Mouse (Mus musculus) 3T3-L1 (cell line): ENCODE measurements at regions not wholly inside any gene's neighbourhood (a gene's known extent, or its start where the extent isn't known, plus 50 kb on each side); places are given as distances from the start of the nearest gene placed in this dataset.

Experiments used
- DNase-seq: peaks from one replicate; pipeline ENCODE4 v3.0.0-alpha.2; 2015; ENCODE audit warnings: low read depth, low spot score

DNA sequence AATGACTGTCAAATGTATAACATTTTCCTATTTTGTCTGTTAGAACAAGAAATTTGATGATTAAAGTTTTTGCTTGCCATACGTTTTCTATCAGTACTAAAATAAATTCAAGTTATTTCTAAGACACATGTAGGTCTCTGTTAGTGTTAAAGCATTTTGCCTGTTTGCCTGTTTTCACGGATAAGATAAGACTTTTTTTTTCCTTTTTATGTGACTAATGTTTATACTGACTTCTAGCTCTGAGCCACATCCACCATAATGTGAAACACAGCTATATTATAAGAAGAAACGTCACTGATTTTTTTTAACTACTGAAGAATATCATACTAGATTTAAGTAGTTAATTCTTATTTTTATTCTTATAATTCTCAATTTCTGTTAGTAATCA lies 1012.6 kb downstream of the Cdh8 start:
- DNase-seq, result no peak

DNA sequence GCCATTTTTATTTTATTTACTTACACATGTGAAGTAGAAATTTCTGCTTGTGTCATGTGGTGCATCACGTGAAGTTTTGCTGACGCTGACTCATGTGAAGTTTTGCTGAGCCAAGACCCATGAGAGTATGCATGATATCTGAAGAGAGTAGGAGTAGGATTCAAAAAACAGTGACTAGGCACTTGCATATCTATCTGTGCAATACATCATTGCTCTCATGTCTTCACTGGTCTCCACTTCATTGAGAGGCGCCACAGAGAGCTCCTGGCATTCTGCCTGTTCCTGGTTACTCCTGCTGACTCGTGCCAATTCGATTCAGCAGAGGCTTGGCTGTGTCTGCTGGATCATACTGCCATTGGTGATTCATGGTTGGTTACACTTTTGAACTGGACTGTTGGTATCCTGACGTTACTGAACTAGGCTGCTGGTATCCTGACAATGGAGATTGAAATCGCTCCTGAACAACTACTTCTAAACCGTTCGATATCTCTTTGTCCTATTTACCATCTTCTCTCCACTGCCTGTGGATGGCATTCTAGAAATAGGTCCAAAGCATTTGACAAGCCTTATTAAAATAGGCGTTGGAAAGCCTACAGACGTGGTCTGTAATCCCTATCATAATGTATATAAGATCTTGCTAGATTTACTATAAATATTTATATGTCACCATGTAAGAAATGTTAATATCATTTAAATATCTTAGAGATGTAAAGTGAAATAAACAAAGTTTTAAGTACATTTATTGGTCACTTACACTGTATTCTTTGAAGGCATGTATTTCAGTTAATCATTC lies 1013.2 kb downstream of the Cdh8 start:
- peak; percentile 63 for DNase-seq

DNA sequence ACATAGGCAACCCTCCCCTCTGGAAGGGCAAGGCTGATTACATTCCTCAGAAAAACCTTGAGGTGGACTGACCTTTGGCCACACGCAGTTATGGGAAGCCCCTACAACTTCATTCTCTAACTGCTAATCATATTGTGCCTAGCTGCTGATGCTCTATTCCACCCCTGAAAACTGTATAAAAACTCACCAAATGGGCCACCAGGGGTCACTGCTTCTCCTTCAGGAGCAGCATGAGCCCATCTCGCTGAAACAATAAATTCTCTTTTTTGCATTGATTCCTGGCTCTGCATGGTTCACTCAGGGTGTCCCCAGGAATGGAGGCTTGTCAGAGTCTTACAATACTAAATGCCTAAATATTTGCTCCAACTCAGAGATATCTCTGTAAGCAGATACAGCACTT lies 1034.5 kb downstream of the Cdh8 start:
- DNase-seq, result peak; percentile 6

DNA sequence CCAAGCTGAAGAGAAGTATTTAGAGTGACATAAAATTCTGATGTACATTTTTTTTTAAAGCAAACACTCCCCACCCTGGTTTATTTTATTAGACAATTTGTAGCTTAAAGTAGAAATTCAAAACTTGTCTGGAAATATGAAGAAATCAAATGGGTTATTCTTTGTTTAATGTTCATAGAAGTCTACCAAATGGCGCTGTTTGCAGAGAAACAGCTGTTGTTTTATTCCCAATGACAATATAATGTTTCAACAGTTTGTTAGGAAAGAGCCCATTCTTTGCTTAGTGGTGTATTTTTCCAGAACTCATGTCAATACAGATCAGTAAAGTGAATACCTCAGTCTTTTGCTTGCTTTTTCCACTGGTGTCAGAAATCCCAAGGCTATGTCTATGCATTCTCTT lies 1035.9 kb downstream of the Cdh8 start:
- no peak for DNase-seq

DNA sequence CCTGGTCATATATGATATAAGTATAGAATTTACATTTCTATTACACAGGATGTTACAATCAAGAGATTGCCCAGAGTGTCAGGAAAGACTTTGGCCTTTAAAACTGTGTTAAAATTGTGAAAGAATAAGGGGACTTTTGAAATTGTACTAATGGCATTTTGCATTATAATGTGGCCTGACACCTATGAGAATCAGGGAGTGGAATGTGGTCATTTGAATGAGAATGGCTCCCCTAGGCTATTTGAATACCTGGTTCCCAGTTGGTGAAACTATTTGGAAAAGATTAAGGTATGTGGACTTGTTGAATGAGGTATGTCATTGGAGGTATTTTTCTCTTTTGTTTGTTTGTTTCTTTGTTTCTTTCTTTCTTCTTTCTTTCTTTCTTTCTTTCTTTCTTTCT lies 1038.5 kb downstream of the Cdh8 start:
- DNase-seq, result no peak

DNA sequence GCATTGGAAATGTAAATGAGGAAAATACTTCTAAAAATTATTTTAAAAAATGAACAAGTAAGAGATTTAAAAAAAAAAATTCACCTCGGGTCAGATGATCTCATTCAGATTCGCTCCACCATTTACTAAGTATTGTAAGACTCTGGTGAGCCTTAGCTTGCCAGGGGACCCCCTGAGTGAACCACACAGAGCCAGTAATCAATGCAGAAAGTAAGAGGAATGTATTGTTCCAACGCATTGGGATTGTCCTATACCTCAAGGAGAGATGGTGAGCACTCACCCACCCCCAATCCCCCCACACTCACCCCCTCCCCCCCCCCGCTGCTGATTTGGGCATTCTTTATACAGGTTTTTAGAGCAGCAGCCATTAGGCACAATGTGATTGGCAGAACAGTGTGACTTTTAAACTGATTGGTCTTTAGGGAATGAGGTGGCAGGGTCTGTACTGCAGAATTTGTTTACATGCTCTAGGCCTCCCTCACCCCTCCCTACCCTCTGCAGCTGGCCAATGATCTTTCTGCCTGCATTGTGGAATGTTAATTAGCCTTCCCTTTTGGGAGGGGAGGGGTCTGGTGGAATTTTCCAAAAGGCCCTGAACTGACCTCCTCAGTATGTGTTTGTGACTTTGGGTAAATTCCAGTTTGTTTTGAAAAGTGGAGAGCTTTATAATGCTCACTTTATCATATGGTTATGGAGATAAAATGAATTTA lies 1043.4 kb downstream of the Cdh8 start:
- no peak for DNase-seq

DNA sequence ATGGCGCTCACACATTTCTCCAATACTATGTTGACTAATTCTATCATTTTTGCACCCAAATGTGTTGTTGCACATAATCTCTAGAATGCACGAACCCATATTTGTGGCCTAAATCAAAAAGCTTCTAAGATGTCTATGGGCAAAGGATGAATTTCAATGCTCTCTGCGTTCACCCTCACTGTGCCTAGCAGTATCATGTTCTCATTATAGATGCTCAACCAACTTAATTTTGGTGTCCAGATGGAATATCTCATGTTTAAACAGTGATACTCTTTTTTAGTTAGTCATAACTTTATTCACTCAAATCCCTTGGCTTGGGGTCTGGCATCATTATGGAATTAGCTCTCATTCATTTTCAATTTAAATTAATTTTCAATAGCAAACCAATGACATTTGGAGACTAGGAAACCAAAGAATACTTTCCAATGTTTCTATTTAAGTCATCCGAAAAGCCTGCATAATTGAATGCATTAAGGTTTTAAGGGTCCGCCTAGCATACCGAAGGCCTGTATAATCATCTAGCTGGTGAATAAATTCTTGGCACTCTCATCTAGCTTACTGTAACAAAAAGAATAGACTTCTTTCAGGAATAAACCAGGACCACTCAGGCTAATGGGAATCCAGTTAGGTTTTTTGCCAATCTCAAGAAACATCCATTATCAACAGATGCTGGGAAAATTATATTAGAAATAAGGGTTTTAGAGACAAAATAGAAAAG lies 1050.7 kb downstream of the Cdh8 start:
- no peak for DNase-seq

DNA sequence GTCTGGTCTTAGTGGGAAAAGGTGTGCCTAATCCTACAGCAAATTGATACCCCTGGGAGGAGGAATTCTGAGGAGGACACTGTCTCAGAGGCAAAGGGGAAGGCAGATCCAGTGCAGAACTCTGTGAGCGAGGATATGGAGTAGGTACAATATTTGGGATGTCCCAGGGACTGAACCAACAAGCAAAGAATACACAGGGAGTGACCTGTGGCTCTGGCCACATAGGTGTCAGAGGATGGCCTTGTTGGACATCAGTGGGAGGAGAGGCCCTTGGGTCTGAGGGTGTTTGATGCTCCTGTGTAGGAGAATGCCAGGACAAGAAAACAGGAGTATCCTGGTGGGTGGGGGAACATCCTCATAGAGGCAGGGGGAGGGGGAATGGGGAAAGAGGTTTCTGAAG lies 1079.0 kb downstream of the Cdh8 start:
- no peak for DNase-seq

DNA sequence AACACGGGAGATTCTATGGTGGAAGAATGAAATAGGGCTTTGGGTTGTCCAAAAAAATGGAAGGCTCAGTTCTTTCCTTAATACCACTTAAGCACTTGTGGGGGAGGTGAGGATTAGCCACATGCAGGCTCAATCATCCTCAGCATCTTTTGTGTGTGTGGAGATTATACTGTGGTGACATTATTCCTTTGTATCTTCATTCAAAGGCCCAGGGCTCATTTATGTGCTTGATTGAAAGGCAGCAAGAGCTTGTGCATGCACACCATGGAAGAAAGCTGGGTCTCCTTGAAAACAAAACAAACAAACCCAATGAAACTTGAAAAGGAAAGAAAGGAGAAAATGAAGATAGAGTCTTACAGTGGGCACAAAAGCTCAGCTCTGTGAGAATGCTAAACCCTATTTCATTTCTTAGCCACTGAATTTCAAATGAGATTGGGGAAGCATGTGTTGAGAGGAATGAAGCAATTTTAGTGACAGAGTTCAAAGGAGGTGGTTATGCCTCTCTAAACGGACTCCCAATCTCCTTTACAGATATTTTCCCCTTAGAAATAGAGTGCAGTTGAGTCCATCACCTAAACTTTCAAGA lies 1106.8 kb downstream of the Cdh8 start:
- no peak for DNase-seq

DNA sequence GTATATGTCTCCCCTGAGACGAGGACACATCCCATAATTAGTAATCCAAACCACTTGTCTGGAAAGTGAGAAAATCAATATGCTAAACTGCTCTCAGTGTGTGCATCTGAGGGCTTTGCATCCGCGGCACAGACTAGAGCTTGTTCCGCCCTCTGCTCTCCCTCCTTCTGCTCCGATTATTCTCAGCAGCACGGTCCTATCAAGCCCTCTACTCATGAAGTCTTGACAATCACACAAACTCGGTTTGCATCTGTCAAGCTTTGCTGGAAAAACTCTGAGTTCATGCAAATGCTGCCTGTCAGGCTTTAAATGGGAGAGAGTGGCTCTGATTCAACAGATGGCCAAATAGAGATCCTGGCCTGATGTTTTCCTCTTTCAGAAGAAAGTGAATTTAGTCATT lies 1121.3 kb downstream of the Cdh8 start:
- no peak for DNase-seq

DNA sequence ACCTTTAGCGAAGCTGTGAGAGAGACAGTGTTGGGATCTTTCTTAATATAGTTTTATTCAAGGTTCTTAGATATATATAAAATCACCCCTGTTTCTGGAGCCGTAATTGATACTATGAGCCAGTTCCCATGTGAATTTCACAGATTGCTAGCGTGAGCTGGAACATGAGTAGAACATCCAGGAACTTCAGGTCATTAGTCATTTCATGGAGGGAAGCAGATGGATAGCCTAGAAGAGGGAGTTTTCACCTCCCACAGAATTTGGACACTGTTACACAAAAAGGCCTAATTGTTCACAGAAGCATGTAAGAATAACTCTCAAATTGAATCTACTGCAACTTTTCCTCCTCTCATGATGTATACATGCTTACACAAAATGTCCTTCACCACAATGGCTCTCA lies 1156.0 kb downstream of the Cdh8 start:
- DNase-seq, result no peak

DNA sequence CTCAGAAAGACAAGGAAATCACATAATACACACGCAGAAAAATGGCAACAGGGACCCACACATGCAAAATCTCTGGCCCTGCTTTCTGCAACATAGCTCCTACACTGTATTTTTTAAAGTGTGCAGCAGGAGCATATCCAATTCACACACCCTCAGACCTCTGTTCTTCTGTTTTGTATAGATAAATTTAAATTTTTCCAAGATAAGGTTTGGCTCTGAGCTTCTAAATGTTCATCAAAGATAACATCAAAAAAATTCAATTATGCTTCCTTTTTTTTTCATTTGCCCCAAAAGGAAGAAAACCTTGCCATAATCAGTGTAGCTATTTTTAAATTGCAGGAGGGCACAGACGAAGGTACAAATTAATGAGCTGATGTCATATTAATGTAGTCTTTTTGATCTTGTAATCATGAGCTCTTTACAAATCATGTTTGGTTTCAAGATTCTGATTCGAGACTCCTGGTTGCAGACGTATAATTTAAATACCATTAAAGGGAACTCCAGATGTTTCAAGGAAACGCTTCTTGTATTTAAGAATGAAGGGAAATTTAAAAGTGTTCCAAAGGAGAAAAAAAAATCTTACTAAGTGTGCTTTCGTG lies 1172.8 kb downstream of the Cdh8 start:
- no peak for DNase-seq

DNA sequence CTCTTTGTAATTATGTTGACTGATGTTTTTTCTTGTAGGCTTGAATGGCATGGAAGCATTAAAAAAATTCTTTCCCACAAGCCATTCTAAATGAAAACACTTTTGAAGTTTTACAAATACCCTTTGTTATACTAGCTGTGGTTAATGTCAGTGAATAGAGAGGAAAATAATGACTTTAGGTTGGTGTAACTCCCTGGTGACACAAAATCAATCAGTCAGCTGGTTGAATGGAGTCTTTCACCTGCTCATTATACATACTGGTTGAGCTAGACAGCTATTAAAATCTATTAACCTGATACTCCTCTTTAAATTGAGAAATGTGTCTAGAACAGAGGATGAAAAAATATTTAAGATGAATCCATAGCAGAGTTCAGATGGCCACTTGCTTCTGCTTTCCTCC lies 1202.3 kb downstream of the Cdh8 start:
- no peak for DNase-seq
